Mouse (Mus musculus): ENCODE measurements around the gene Pds5b.

- TF ChIP-seq GATA1 (IDR thresholded peaks at IDR 0.05; ENCODE audit: low read length) (no peak), TAL1 (IDR thresholded peaks at IDR 0.05; ENCODE audit: low read length) (no peak)
Measured at GRCm38 (mm10) chr5:150724641-150725040, 51.1 kb downstream of the Pds5b start.

Data from erythroblast, embryonic 14.5 days (primary cell).